ENCODE assay signal across 9 mouse cellular contexts in genomic region chr2:49745094-49745781, GRCm38 (mm10). TPM values are rescaled to one million over a fixed set of nuclear protein-coding genes. Genes with fewer than 3 reads are reported as not detected.
DNase-seq lines count a peak whose midpoint lies in the region; ATAC-seq and TF ChIP-seq lines count a peak whose summit lies in the region.
"Had no signal": no experiment of that assay in that cellular context is flagged by ENCODE, and none has a peak within 500 bp of the region (broad histone marks: within the 10 kb centered on the region; RNA-seq: fewer than 3 reads in every experiment).

No protein-coding gene starts in this region.

- 71% methylated on average over 14 of the region's 14 CpGs for WGBS in liver, adult 2 months
- WGBS in liver, postnatal 0 days (ENCODE audit: insufficient replicate concordance), result 74% methylated on average over 14 of the region's 14 CpGs
- 61% methylated on average over 14 of the region's 14 CpGs for WGBS in forebrain, embryonic 14.5 days
- 53% methylated on average over 14 of the region's 14 CpGs for WGBS in neural tube, embryonic 13.5 days
- 65% methylated on average over 14 of the region's 14 CpGs for WGBS in lung, postnatal 0 days

- H3K27me3 ChIP-seq in liver, adult 2 months (ENCODE audit: control insufficient read depth, insufficient read depth, low read length), result no peaks in the 10 kb centered on the region
- no peaks in the 10 kb centered on the region for H3K27me3 ChIP-seq in liver, postnatal 0 days (ENCODE audit: insufficient read depth, low read length)
- no peaks in the 10 kb centered on the region for H3K27me3 ChIP-seq in forebrain, embryonic 14.5 days (replicated peaks; ENCODE audit: control insufficient read depth, insufficient read depth, low read length)
- no peaks in the 10 kb centered on the region for H3K27me3 ChIP-seq in neural tube, embryonic 13.5 days
- H3K27me3 ChIP-seq in lung, postnatal 0 days (replicated peaks; ENCODE audit: insufficient read depth, low read length), result 0 out of 2 replicates have a peak, but pooled peaks cover 3% of the 10 kb centered on the region

- TF ChIP-seq EP300 in liver, postnatal 0 days (IDR thresholded peaks at IDR 0.05; ENCODE audit: low read depth), result no peak
- no peak for TF ChIP-seq EP300 in lung, postnatal 0 days (IDR thresholded peaks at IDR 0.05)

- H3K9ac ChIP-seq in liver, adult 2 months (ENCODE audit: low read depth, low read length), result no peak overlapping the region
- no peak overlapping the region for H3K9ac ChIP-seq in liver, postnatal 0 days (replicated peaks)
- no peak overlapping the region for H3K9ac ChIP-seq in forebrain, embryonic 14.5 days (ENCODE audit: low read length)
- no peak overlapping the region for H3K9ac ChIP-seq in neural tube, embryonic 13.5 days
- no peak overlapping the region for H3K9ac ChIP-seq in lung, postnatal 0 days (replicated peaks; ENCODE audit: low read depth)

- H3K36me3 ChIP-seq in liver, adult 2 months (ENCODE audit: control insufficient read depth, insufficient read depth, low read length), result no peaks in the 10 kb centered on the region
- no peaks in the 10 kb centered on the region for H3K36me3 ChIP-seq in liver, postnatal 0 days (replicated peaks; ENCODE audit: insufficient read depth, low read length)
- peaks cover 92% of the 10 kb centered on the region for H3K36me3 ChIP-seq in forebrain, embryonic 14.5 days (ENCODE audit: control insufficient read depth, insufficient read depth, low read length)
- H3K36me3 ChIP-seq in neural tube, embryonic 13.5 days, result peaks cover 78% of the 10 kb centered on the region
- H3K36me3 ChIP-seq in lung, postnatal 0 days (ENCODE audit: insufficient read depth, low read length), result no peaks in the 10 kb centered on the region

- H3K79me2 ChIP-seq in liver, adult 2 months (ENCODE audit: control insufficient read depth, insufficient read depth, low read length), result no peaks in the 10 kb centered on the region

- 0 out of 2 replicates have a peak overlapping the region, but pooled peaks have one; percentile 5 for H3K4me3 ChIP-seq in liver, adult 2 months (ENCODE audit: insufficient read depth, low read depth, low read length)
- no peak overlapping the region for H3K4me3 ChIP-seq in liver, postnatal 0 days (ENCODE audit: low read depth, low read length)
- H3K4me3 ChIP-seq in forebrain, embryonic 14.5 days (ENCODE audit: low read depth, low read length), result no peak overlapping the region
- H3K4me3 ChIP-seq in neural tube, embryonic 13.5 days, result no peak overlapping the region
- H3K4me3 ChIP-seq in lung, postnatal 0 days (ENCODE audit: low read depth, low read length), result no peak overlapping the region

- no peak for ATAC-seq in liver, postnatal 0 days
- peak; percentile 27; the same call in 1 of the 2 replicates for ATAC-seq in forebrain, embryonic 14.5 days
- ATAC-seq in neural tube, embryonic 13.5 days (ENCODE audit: low read depth), result peak; percentile 21; the same call in 1 of the 2 replicates
- ATAC-seq in lung, postnatal 0 days, result no peak

- no peak overlapping the region for H3K27ac ChIP-seq in liver, adult 2 months (replicated peaks; ENCODE audit: insufficient read depth, low read depth, low read length)
- no peak overlapping the region for H3K27ac ChIP-seq in liver, postnatal 0 days (ENCODE audit: low read depth)
- peak overlapping the region; percentile 70 for H3K27ac ChIP-seq in forebrain, embryonic 14.5 days (ENCODE audit: low read depth, low read length)
- H3K27ac ChIP-seq in neural tube, embryonic 13.5 days (replicated peaks), result peak overlapping the region; percentile 70
- no peak overlapping the region for H3K27ac ChIP-seq in lung, postnatal 0 days (ENCODE audit: low read length)

- H3K4me2 ChIP-seq in liver, postnatal 0 days (ENCODE audit: low read depth, low read length), result no peak overlapping the region
- no peak overlapping the region for H3K4me2 ChIP-seq in forebrain, embryonic 14.5 days (ENCODE audit: low read length)
- H3K4me2 ChIP-seq in neural tube, embryonic 13.5 days, result no peak overlapping the region
- H3K4me2 ChIP-seq in lung, postnatal 0 days (replicated peaks; ENCODE audit: low read depth, low read length), result no peak overlapping the region

- H3K4me1 ChIP-seq in liver, adult 2 months (ENCODE audit: control insufficient read depth, insufficient read depth, low read length), result no peaks in the 10 kb centered on the region
- H3K4me1 ChIP-seq in liver, postnatal 0 days (ENCODE audit: insufficient read depth), result no peaks in the 10 kb centered on the region
- H3K4me1 ChIP-seq in forebrain, embryonic 14.5 days (ENCODE audit: control insufficient read depth, insufficient read depth, low read length), result peaks cover 8% of the 10 kb centered on the region; the same call in 1 of the 2 replicates
- H3K4me1 ChIP-seq in neural tube, embryonic 13.5 days (replicated peaks), result peaks cover 53% of the 10 kb centered on the region
- H3K4me1 ChIP-seq in lung, postnatal 0 days (ENCODE audit: insufficient read depth, low read depth, low read length), result no peaks in the 10 kb centered on the region

- DNase-seq in adrenal gland, adult 2 months, result peak; percentile 33
- DNase-seq in adrenal gland, postnatal 14 days, result no peak
- no peak for DNase-seq in liver, adult 2 months (ENCODE audit: extremely low read depth, low read depth, low spot score)
- no peak for DNase-seq in liver, postnatal 0 days
- DNase-seq in forebrain, embryonic 14.5 days (ENCODE audit: low spot score), result peak; percentile 56
- no peak for DNase-seq in lung, postnatal 0 days (ENCODE audit: low spot score)
- DNase-seq in testis, postnatal 14 days (ENCODE audit: low spot score), result no peak
- DNase-seq: layer of hippocampus, adult 9-11 months had no signal

- H3K9me3 ChIP-seq in liver, postnatal 0 days (ENCODE audit: low read length), result no peaks in the 10 kb centered on the region
- H3K9me3 ChIP-seq in forebrain, embryonic 14.5 days (replicated peaks; ENCODE audit: control insufficient read depth, low read length), result no peaks in the 10 kb centered on the region
- no peaks in the 10 kb centered on the region for H3K9me3 ChIP-seq in neural tube, embryonic 13.5 days
- H3K9me3 ChIP-seq in lung, postnatal 0 days (ENCODE audit: low read length), result no peaks in the 10 kb centered on the region

- TF ChIP-seq POLR2A in liver, adult 2 months (IDR thresholded peaks at IDR 0.05; ENCODE audit: extremely low read depth, insufficient read depth, low read length), result no peak

- no peak for TF ChIP-seq CTCF in liver, adult 2 months (IDR thresholded peaks at IDR 0.05; ENCODE audit: low read depth, low read length)
- no peak for TF ChIP-seq CTCF in liver, postnatal 0 days (IDR thresholded peaks at IDR 0.05; ENCODE audit: low read depth)
- TF ChIP-seq CTCF in lung, postnatal 0 days (IDR thresholded peaks at IDR 0.05), result no peak

RNA-seq across cellular contexts. Expression of gene Lypd6b, which starts 42.2 kb away (rescaled TPM):
- total RNA-seq in adrenal gland, adult 2 months (2021), result 1 to 10 TPM in 1 of 2 experiments, not detected in 1; 1.1 TPM
- polyA plus RNA-seq in adrenal gland, adult 2 months (2012; rRNA removed), result 0.06 TPM in 1 of 2 replicates, not detected in the other
- 0.15 TPM in 1 of 2 replicates, not detected in the other for total RNA-seq in adrenal gland, postnatal 14 days (2021)
- not detected in 2 replicates for total RNA-seq in liver, adult 2 months (2014; rRNA removed)
- not detected in 2 replicates for polyA plus RNA-seq in liver, adult 2 months (2012; rRNA removed)
- polyA plus RNA-seq in liver, postnatal 0 days (2015; fragmentation: Nextera tagmentation; extraction: Ambion mirVana), result not detected in 2 replicates
- 8.7 and 10.7 TPM in 2 replicates for polyA plus RNA-seq in forebrain, embryonic 14.5 days (2014; fragmentation: Nextera tagmentation; extraction: Ambion mirVana)
- 6.8 and 7.8 TPM in 2 replicates for polyA plus RNA-seq in neural tube, embryonic 13.5 days (2015; fragmentation: Nextera tagmentation; extraction: Ambion mirVana)
- polyA plus RNA-seq in lung, postnatal 0 days (2015; fragmentation: Nextera tagmentation; extraction: Ambion mirVana), result 3.9 and 5.0 TPM in 2 replicates

Comparison
In these comparisons a context has a peak if more than half of its experiments do, and no peak if none do; other contexts are left out.
1. DNase-seq: peak in adrenal gland, adult 2 months (single experiment) and forebrain, embryonic 14.5 days (single experiment); none in adrenal gland, postnatal 14 days (single experiment), liver, adult 2 months (single experiment), liver, postnatal 0 days (single experiment), lung, postnatal 0 days (single experiment) and testis, postnatal 14 days (single experiment).
2. H3K27ac ChIP-seq: peak in forebrain, embryonic 14.5 days (single experiment) and neural tube, embryonic 13.5 days (single experiment); none in liver, adult 2 months (single experiment), liver, postnatal 0 days (single experiment) and lung, postnatal 0 days (single experiment).
3. ATAC-seq: peak in forebrain, embryonic 14.5 days (single experiment) and neural tube, embryonic 13.5 days (single experiment); none in liver, postnatal 0 days (single experiment) and lung, postnatal 0 days (single experiment).